Mouse (Mus musculus): ENCODE measurements around the gene Preb. TPM values are rescaled to one million over a fixed set of nuclear protein-coding genes. Genes with fewer than 3 reads are reported as not detected.

Gene Preb
- total RNA-seq, 1 experiment = 94.2 TPM

- H3K9ac ChIP-seq (ENCODE audit: insufficient read depth, low read depth, low read length, poor library complexity, severe bottlenecking) = peak within 1 kb of the TSS; percentile 45
- no peak for DNase-seq (ENCODE audit: low read depth, low spot score)
- no peak within 1 kb of the TSS for H3K27ac ChIP-seq (ENCODE audit: insufficient read depth, low read depth, low read length, poor library complexity, severe bottlenecking)
- no peak for TF ChIP-seq MAFK (IDR thresholded peaks at IDR 0.05; ENCODE audit: insufficient read depth, low read depth, low read length)
- no peak for TF ChIP-seq ZNF384 (IDR thresholded peaks at IDR 0.05; ENCODE audit: low read depth, low read length)
- TF ChIP-seq HCFC1 (IDR thresholded peaks at IDR 0.05; ENCODE audit: borderline replicate concordance, insufficient read depth, low read length) = no peak
- no peak for TF ChIP-seq ZC3H11A (IDR thresholded peaks at IDR 0.05; ENCODE audit: borderline replicate concordance, low read depth, low read length)
- peak within 1 kb of the TSS; percentile 32 to 43 for H3K4me3 ChIP-seq (ENCODE audit: insufficient read depth in 1 of 2, low read depth in 1 of 2, low read length in 2 of 2, poor library complexity in 1 of 2, severe bottlenecking in 1 of 2)
- in situ Hi-C loops (cut with MboI; ENCODE audit: low sequenced_read_pairs in 2 of 2, unreplicated experiment in 2 of 2) = no loop called here
- H3K36me3 ChIP-seq (ENCODE audit: control insufficient read depth, insufficient read depth, low read length, poor library complexity, severe bottlenecking) = no peaks in the 10 kb centered on the region
- H3K4me1 ChIP-seq (ENCODE audit: control insufficient read depth in 2 of 2, insufficient read depth in 2 of 2, low read length in 2 of 2, poor library complexity in 1 of 2) = peaks cover 9 to 34% of the 10 kb centered on the region in 2 experiments
- no peaks in the 10 kb centered on the region for H3K9me3 ChIP-seq (ENCODE audit: control insufficient read depth, insufficient read depth, low read depth, low read length)
These were observed 46.9 kb downstream of the Preb start, which contains the start of gene Emilin1 for GRCm38 (mm10) chr5:30913060-30913841. Gene Emilin1, plus strand, starts transcription at chr5:30913402.

- Histone ChIP-seq H3K27ac (ENCODE audit: insufficient read depth, low read depth, low read length, poor library complexity, severe bottlenecking) (no peak overlapping the region), H3K9ac (ENCODE audit: insufficient read depth, low read depth, low read length, poor library complexity, severe bottlenecking) (no peak overlapping the region), H3K9me3 (ENCODE audit: control insufficient read depth, insufficient read depth, low read depth, low read length) (no peaks in the 10 kb centered on the region), H3K4me3 (ENCODE audit: insufficient read depth in 1 of 2, low read depth in 1 of 2, low read length in 2 of 2, poor library complexity in 1 of 2, severe bottlenecking in 1 of 2) (no peak overlapping the region), H3K36me3 (ENCODE audit: control insufficient read depth, insufficient read depth, low read length, poor library complexity, severe bottlenecking) (no peaks in the 10 kb centered on the region), H3K4me1 (ENCODE audit: control insufficient read depth in 2 of 2, insufficient read depth in 2 of 2, low read length in 2 of 2, poor library complexity in 1 of 2) (peaks cover 9 to 24% of the 10 kb centered on the region in 2 experiments)
- no peak for DNase-seq (ENCODE audit: low read depth, low spot score)
- no peak for TF ChIP-seq CHD2 (IDR thresholded peaks at IDR 0.05; ENCODE audit: low read depth, low read length)
- no peak for TF ChIP-seq MAFK (IDR thresholded peaks at IDR 0.05; ENCODE audit: insufficient read depth, low read depth, low read length)
- no peak for TF ChIP-seq HCFC1 (IDR thresholded peaks at IDR 0.05; ENCODE audit: borderline replicate concordance, insufficient read depth, low read length)
- in situ Hi-C loops (cut with MboI; ENCODE audit: low sequenced_read_pairs in 2 of 2, unreplicated experiment in 2 of 2) = no loop called here
These were observed 48.0 kb downstream of the Preb start for GRCm38 (mm10) chr5:30912156-30912555.

- TF ChIP-seq CHD2 (IDR thresholded peaks at IDR 0.05; ENCODE audit: low read depth, low read length) (no peak), MAFK (IDR thresholded peaks at IDR 0.05; ENCODE audit: insufficient read depth, low read depth, low read length) (no peak), HCFC1 (IDR thresholded peaks at IDR 0.05; ENCODE audit: borderline replicate concordance, insufficient read depth, low read length) (no peak), ZNF384 (IDR thresholded peaks at IDR 0.05; ENCODE audit: low read depth, low read length) (no peak), ZC3H11A (IDR thresholded peaks at IDR 0.05; ENCODE audit: borderline replicate concordance, low read depth, low read length) (no peak)
- Histone ChIP-seq H3K36me3 (ENCODE audit: control insufficient read depth, insufficient read depth, low read length, poor library complexity, severe bottlenecking) (peaks cover 5% of the 10 kb centered on the region; the same call in 1 of the 2 replicates), H3K9ac (ENCODE audit: insufficient read depth, low read depth, low read length, poor library complexity, severe bottlenecking) (no peak overlapping the region), H3K27ac (ENCODE audit: insufficient read depth, low read depth, low read length, poor library complexity, severe bottlenecking) (no peak overlapping the region), H3K4me1 (ENCODE audit: control insufficient read depth in 2 of 2, insufficient read depth in 2 of 2, low read length in 2 of 2, poor library complexity in 1 of 2) (peaks cover 7 to 20% of the 10 kb centered on the region in 2 experiments; a peak in 3 of 4 replicates), H3K4me3 (ENCODE audit: insufficient read depth in 1 of 2, low read depth in 1 of 2, low read length in 2 of 2, poor library complexity in 1 of 2, severe bottlenecking in 1 of 2) (no peak overlapping the region), H3K9me3 (ENCODE audit: control insufficient read depth, insufficient read depth, low read depth, low read length) (no peaks in the 10 kb centered on the region)
- DNase-seq (ENCODE audit: low read depth, low spot score) = no peak
- in situ Hi-C loops (cut with MboI; ENCODE audit: low sequenced_read_pairs in 2 of 2, unreplicated experiment in 2 of 2) = no loop called here
These were observed 49.7 kb downstream of the Preb start for GRCm38 (mm10) chr5:30910481-30910880.

- in situ Hi-C loops (cut with MboI; ENCODE audit: low sequenced_read_pairs in 2 of 2, unreplicated experiment in 2 of 2) = no loop called here
- no peak for DNase-seq (ENCODE audit: low read depth, low spot score)
- Histone ChIP-seq H3K9me3 (ENCODE audit: control insufficient read depth, insufficient read depth, low read depth, low read length) (no peaks in the 10 kb centered on the region), H3K4me1 (ENCODE audit: control insufficient read depth in 2 of 2, insufficient read depth in 2 of 2, low read length in 2 of 2, poor library complexity in 1 of 2) (peaks cover 7 to 18% of the 10 kb centered on the region in 2 experiments; a peak in 3 of 4 replicates), H3K4me3 (ENCODE audit: insufficient read depth in 1 of 2, low read depth in 1 of 2, low read length in 2 of 2, poor library complexity in 1 of 2, severe bottlenecking in 1 of 2) (no peak overlapping the region), H3K9ac (ENCODE audit: insufficient read depth, low read depth, low read length, poor library complexity, severe bottlenecking) (no peak overlapping the region), H3K27ac (ENCODE audit: insufficient read depth, low read depth, low read length, poor library complexity, severe bottlenecking) (no peak overlapping the region), H3K36me3 (ENCODE audit: control insufficient read depth, insufficient read depth, low read length, poor library complexity, severe bottlenecking) (peaks cover 8% of the 10 kb centered on the region; the same call in 1 of the 2 replicates)
- TF ChIP-seq ZC3H11A (IDR thresholded peaks at IDR 0.05; ENCODE audit: borderline replicate concordance, low read depth, low read length) (no peak), CHD2 (IDR thresholded peaks at IDR 0.05; ENCODE audit: low read depth, low read length) (no peak), MAFK (IDR thresholded peaks at IDR 0.05; ENCODE audit: insufficient read depth, low read depth, low read length) (no peak), ZNF384 (IDR thresholded peaks at IDR 0.05; ENCODE audit: low read depth, low read length) (no peak), HCFC1 (IDR thresholded peaks at IDR 0.05; ENCODE audit: borderline replicate concordance, insufficient read depth, low read length) (no peak)
These were observed 50.3 kb downstream of the Preb start for GRCm38 (mm10) chr5:30909863-30910262.

All from ES-E14 (cell line).